Mouse (Mus musculus) mouse embryonic stem cell (cell line): Measurements from ENCODE around the gene Hspa12a.

Source experiments
- in situ Hi-C, 2 experiments: fragments of 300-500 bp; cut with MboI; formaldehyde crosslinking; loops; 1 replicate in 1 of 2; 3 replicates in 1 of 2; pipeline ENCODE4 v1.14.3; 2019 to 2020; ENCODE audit warnings: low sequenced_read_pairs in 2 of 2, low pct_unique_long_range_greater_than_20kb in 1 of 2, mixed read lengths in 1 of 2; ENCODE audit not compliant: unreplicated experiment in 1 of 2

The Hspa12a gene

GRCm38 (mm10) chr19:58805191-58805779 lies 138.2 kb downstream of the Hspa12a start:
- in situ Hi-C loops: loop anchor here in 1 of 2 experiments (10.0 to 25.0 kb wide), 2 partner anchors 100 to 407 kb away; partner anchors contain the start of gene Kcnk18

- in situ Hi-C loops: no loop called here
Measured at GRCm38 (mm10) chr19:58795114-58795669, 148.3 kb downstream of the Hspa12a start.

- in situ Hi-C loops: no loop called here
Measured at GRCm38 (mm10) chr19:58794284-58794683, 149.2 kb downstream of the Hspa12a start, which contains the start of gene 1700019N19Rik. Gene 1700019N19Rik (minus strand): TSS chr19:58794461.

- in situ Hi-C loops: no loop called here
Measured at GRCm38 (mm10) chr19:58789194-58789593, 154.3 kb downstream of the Hspa12a start.

GRCm38 (mm10) chr19:58783938-58784337 lies 159.5 kb downstream of the Hspa12a start:
- in situ Hi-C loops: no loop called here

GRCm38 (mm10) chr19:58781566-58781965 lies 161.9 kb downstream of the Hspa12a start:
- in situ Hi-C loops: no loop called here

GRCm38 (mm10) chr19:58776461-58776860 lies 167.0 kb downstream of the Hspa12a start:
- in situ Hi-C loops: no loop called here

- in situ Hi-C loops: no loop called here
Measured at GRCm38 (mm10) chr19:58767329-58767728, 176.1 kb downstream of the Hspa12a start.

- in situ Hi-C loops: no loop called here
Measured at GRCm38 (mm10) chr19:58762848-58763541, 180.5 kb downstream of the Hspa12a start.

- in situ Hi-C loops: no loop called here
Measured at GRCm38 (mm10) chr19:58762316-58762715, 181.1 kb downstream of the Hspa12a start.

GRCm38 (mm10) chr19:58759423-58759822 lies 184.0 kb downstream of the Hspa12a start, which contains the start of gene Pnliprp2:
Gene Pnliprp2 (plus strand): TSS chr19:58759719.
- in situ Hi-C loops: no loop called here

GRCm38 (mm10) chr19:58758871-58759270 lies 184.6 kb downstream of the Hspa12a start:
- in situ Hi-C loops: no loop called here

- in situ Hi-C loops: no loop called here
Measured at GRCm38 (mm10) chr19:58751504-58751903, 191.9 kb downstream of the Hspa12a start.

- in situ Hi-C loops: no loop called here
Measured at GRCm38 (mm10) chr19:58750822-58751221, 192.6 kb downstream of the Hspa12a start.

GRCm38 (mm10) chr19:58747498-58748000 lies 195.9 kb downstream of the Hspa12a start:
- in situ Hi-C loops: no loop called here
